Mouse (Mus musculus): ENCODE data around the gene Prcc. TPM values are rescaled to one million over a fixed set of nuclear protein-coding genes. Genes with fewer than 3 reads are reported as not detected.
"Not testable (repeated sequence)": the region's sequence is repeated elsewhere in the genome, so short reads cannot be mapped to it uniquely, and the experiment has no call there.

Prcc gene
- polyA plus RNA-seq, 1 experiment: 34.8 TPM

- no peak for TF ChIP-seq POLR2A (IDR thresholded peaks at IDR 0.05; ENCODE audit: borderline replicate concordance, low read depth, low read length)
- TF ChIP-seq CTCF (IDR thresholded peaks at IDR 0.05; ENCODE audit: low read depth, low read length): no peak
- Histone ChIP-seq H3K4me1 (ENCODE audit: control insufficient read depth, insufficient read depth, low read length) (0 out of 2 replicates have a peak, but pooled peaks cover 2% of the 10 kb centered on the region), H3K27ac (ENCODE audit: insufficient read depth, low read depth, low read length) (no peak overlapping the region), H3K4me3 (ENCODE audit: insufficient read depth, low read length) (no peak overlapping the region)
These were observed 56.4 kb downstream of the Prcc start for GRCm38 (mm10) chr3:87829025-87829424.

DNA sequence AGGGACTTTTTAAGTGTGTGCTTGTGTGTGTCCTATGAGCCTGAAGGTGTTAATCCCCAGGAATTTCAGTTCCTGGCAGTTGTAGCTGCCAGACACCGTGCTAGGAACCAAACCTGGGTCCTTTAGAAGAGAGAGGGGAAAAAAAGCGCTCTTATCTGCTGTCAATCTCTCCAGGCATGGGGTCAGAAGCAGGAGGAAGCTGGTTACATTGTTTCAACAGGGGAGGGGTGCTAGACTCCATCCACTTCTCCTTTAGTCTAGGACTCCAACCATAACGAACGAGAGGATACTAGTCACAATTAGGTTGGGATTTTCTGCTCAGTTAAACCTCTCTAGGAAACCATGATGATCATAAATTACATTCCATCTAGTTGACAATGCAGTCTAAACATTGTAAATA, 57.0 kb downstream of the Prcc start:
- TF ChIP-seq POLR2A (IDR thresholded peaks at IDR 0.05; ENCODE audit: borderline replicate concordance, low read depth, low read length): no peak
- no peak for TF ChIP-seq CTCF (IDR thresholded peaks at IDR 0.05; ENCODE audit: low read depth, low read length)

DNA sequence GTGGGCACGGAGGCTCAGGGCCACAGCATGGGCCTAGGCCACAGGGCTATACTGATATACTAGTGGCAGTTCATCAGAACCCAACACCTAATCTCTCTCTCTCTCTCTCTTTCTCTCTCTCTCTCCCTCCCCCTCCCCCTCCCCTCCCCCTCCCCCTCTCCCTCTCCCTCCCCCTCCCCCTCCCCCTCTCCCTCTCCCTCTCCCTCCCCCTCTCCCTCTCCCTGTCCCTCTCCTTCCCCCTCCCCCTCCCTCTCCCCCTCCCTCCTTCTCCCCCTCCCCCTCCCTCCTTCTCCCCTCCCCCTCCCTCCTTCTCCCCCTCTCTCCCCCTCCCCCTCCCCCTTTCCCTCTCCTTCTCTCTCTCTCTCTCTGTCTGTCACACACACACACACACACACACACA, 61.2 kb downstream of the Prcc start, which contains the start of gene Pear1:
Pear1 (minus strand) TSS at position 101 of the 400 bp plus-strand sequence.
- H3K27ac ChIP-seq (ENCODE audit: insufficient read depth, low read depth, low read length); H3K4me1 ChIP-seq (ENCODE audit: control insufficient read depth, insufficient read depth, low read length); H3K4me3 ChIP-seq (ENCODE audit: insufficient read depth, low read length): not testable (repeated sequence)

More for the DNA sequence above, 57.0 kb downstream of the Prcc start:
- Histone ChIP-seq H3K4me3 (ENCODE audit: insufficient read depth, low read length) (no peak overlapping the region), H3K4me1 (ENCODE audit: control insufficient read depth, insufficient read depth, low read length) (0 out of 2 replicates have a peak, but pooled peaks cover 2% of the 10 kb centered on the region), H3K27ac (ENCODE audit: insufficient read depth, low read depth, low read length) (no peak overlapping the region)

GRCm38 (mm10) chr3:87818226-87818625, 67.2 kb downstream of the Prcc start:
- Histone ChIP-seq H3K4me1 (ENCODE audit: control insufficient read depth, insufficient read depth, low read length) (no peaks in the 10 kb centered on the region), H3K27ac (ENCODE audit: insufficient read depth, low read depth, low read length) (no peak overlapping the region), H3K4me3 (ENCODE audit: insufficient read depth, low read length) (no peak overlapping the region)
- TF ChIP-seq POLR2A (IDR thresholded peaks at IDR 0.05; ENCODE audit: borderline replicate concordance, low read depth, low read length) (no peak), CTCF (IDR thresholded peaks at IDR 0.05; ENCODE audit: low read depth, low read length) (no peak)

GRCm38 (mm10) chr3:87816646-87817093, 68.7 kb downstream of the Prcc start:
- H3K27ac ChIP-seq (ENCODE audit: insufficient read depth, low read depth, low read length): no peak overlapping the region
- no peaks in the 10 kb centered on the region for H3K4me1 ChIP-seq (ENCODE audit: control insufficient read depth, insufficient read depth, low read length)
- no peak overlapping the region for H3K4me3 ChIP-seq (ENCODE audit: insufficient read depth, low read length)
- TF ChIP-seq POLR2A (IDR thresholded peaks at IDR 0.05; ENCODE audit: borderline replicate concordance, low read depth, low read length) (no peak), CTCF (IDR thresholded peaks at IDR 0.05; ENCODE audit: low read depth, low read length) (peak; percentile 75)

DNA sequence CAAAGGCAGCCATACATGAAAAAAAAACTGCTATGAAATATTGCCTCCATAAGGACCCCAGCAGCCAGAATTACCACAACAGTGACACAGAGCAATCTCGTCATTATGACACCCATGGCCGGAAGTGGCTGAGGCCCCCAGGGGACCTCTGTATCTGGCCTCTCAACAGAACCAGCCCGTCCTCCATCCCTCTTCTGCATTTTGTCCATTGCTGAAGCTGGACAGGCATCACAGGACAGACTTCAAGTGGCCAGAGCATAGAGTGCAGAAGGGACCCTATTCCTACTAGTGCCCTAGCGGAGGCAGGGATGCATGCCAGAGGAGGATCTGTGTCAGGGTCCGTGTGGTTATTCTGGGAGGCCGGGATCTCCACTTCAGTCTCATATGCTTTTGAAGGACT, 69.2 kb downstream of the Prcc start:
- TF ChIP-seq POLR2A (IDR thresholded peaks at IDR 0.05; ENCODE audit: borderline replicate concordance, low read depth, low read length): no peak
- TF ChIP-seq CTCF (IDR thresholded peaks at IDR 0.05; ENCODE audit: low read depth, low read length): no peak
- no peaks in the 10 kb centered on the region for H3K4me1 ChIP-seq (ENCODE audit: control insufficient read depth, insufficient read depth, low read length)
- no peak overlapping the region for H3K27ac ChIP-seq (ENCODE audit: insufficient read depth, low read depth, low read length)
- no peak overlapping the region for H3K4me3 ChIP-seq (ENCODE audit: insufficient read depth, low read length)

GRCm38 (mm10) chr3:87812873-87813272, 72.5 kb downstream of the Prcc start:
- no peak for TF ChIP-seq CTCF (IDR thresholded peaks at IDR 0.05; ENCODE audit: low read depth, low read length)
- no peak for TF ChIP-seq POLR2A (IDR thresholded peaks at IDR 0.05; ENCODE audit: borderline replicate concordance, low read depth, low read length)
- no peaks in the 10 kb centered on the region for H3K4me1 ChIP-seq (ENCODE audit: control insufficient read depth, insufficient read depth, low read length)
- no peak overlapping the region for H3K4me3 ChIP-seq (ENCODE audit: insufficient read depth, low read length)
- H3K27ac ChIP-seq (ENCODE audit: insufficient read depth, low read depth, low read length): no peak overlapping the region

- TF ChIP-seq CTCF (IDR thresholded peaks at IDR 0.05; ENCODE audit: low read depth, low read length): no peak
- no peak for TF ChIP-seq POLR2A (IDR thresholded peaks at IDR 0.05; ENCODE audit: borderline replicate concordance, low read depth, low read length)
These were observed 73.0 kb downstream of the Prcc start for GRCm38 (mm10) chr3:87812413-87812812.

DNA sequence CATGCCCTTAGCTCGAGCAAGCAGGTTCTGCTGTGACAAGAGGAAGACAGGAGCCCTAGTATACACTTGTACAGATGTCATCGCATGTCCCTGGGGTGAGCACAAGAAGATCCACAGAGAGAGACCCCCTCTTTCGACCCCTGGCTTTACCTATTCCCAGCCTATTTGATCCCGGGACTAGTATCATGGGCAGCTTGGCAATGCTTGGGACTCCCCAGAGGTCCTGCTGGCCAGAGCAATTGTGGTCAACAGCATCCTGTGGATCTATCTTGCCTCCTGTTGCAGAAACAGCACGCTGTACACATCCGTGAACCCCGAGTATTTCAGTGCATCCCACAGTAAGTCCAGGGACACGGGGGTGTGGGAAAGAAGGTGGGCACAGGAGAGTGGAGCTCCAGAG, 74.1 kb downstream of the Prcc start:
- TF ChIP-seq POLR2A (IDR thresholded peaks at IDR 0.05; ENCODE audit: borderline replicate concordance, low read depth, low read length) (no peak), CTCF (IDR thresholded peaks at IDR 0.05; ENCODE audit: low read depth, low read length) (no peak)

More at GRCm38 (mm10) chr3:87812413-87812812, 73.0 kb downstream of the Prcc start:
- Histone ChIP-seq H3K4me1 (ENCODE audit: control insufficient read depth, insufficient read depth, low read length) (no peaks in the 10 kb centered on the region), H3K4me3 (ENCODE audit: insufficient read depth, low read length) (no peak overlapping the region), H3K27ac (ENCODE audit: insufficient read depth, low read depth, low read length) (no peak overlapping the region)

DNA sequence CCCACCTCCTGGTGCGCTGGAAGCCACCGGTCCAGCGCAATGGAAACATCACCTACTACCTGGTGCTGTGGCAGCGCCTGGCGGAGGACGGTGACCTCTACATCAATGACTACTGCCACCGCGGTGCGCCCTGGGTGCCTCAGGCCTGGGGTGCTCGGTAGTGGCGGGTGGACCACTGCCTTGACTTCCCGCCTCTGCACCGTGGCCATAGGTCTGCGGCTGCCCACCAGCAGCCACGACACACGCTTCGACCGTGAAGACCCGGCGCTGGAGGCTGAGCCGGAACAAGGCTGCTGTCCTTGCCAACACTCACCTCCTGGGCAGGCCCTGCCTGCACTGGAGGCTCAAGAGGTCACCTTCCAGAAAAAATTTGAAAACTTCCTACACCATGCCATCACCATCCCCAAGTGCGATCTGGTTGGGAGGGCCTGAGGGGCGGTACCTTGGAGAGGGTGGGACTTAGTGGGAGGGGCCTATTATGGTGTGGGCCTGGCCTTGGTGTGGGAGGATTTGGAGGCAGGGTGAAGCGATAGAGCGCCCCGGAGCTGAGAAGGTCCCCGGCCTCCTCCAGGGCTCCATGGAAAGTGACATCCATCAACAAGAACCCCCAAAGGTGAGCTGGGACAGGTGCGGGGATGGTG, 76.0 kb downstream of the Prcc start:
- TF ChIP-seq CTCF (IDR thresholded peaks at IDR 0.05; ENCODE audit: low read depth, low read length): no peak
- no peak for TF ChIP-seq POLR2A (IDR thresholded peaks at IDR 0.05; ENCODE audit: borderline replicate concordance, low read depth, low read length)
- no peak overlapping the region for H3K4me3 ChIP-seq (ENCODE audit: insufficient read depth, low read length)
- H3K4me1 ChIP-seq (ENCODE audit: control insufficient read depth, insufficient read depth, low read length): no peaks in the 10 kb centered on the region
- H3K27ac ChIP-seq (ENCODE audit: insufficient read depth, low read depth, low read length): no peak overlapping the region

More for the DNA sequence above, 74.1 kb downstream of the Prcc start:
- no peak overlapping the region for H3K27ac ChIP-seq (ENCODE audit: insufficient read depth, low read depth, low read length)
- no peaks in the 10 kb centered on the region for H3K4me1 ChIP-seq (ENCODE audit: control insufficient read depth, insufficient read depth, low read length)
- no peak overlapping the region for H3K4me3 ChIP-seq (ENCODE audit: insufficient read depth, low read length)

Other genes with a start within 250 kb of the Prcc start
- not detected in 2 replicates for gene Lrrc71, start 137.0 kb downstream of the Prcc start, polyA plus RNA-seq (2012; ENCODE audit: insufficient read depth, insufficient read length, missing spikeins)
- not detected in 2 replicates for gene Ntrk1, start 90.4 kb downstream of the Prcc start, polyA plus RNA-seq (2012; ENCODE audit: insufficient read depth, insufficient read length, missing spikeins)
- not detected in 2 replicates for gene Insrr, start 88.7 kb downstream of the Prcc start, polyA plus RNA-seq (2012; ENCODE audit: insufficient read depth, insufficient read length, missing spikeins)
- gene Pear1, start 61.3 kb downstream of the Prcc start, polyA plus RNA-seq (2012; ENCODE audit: insufficient read depth, insufficient read length, missing spikeins): not detected in 2 replicates
- not detected in 2 replicates for gene Sh2d2a, start 38.9 kb downstream of the Prcc start, polyA plus RNA-seq (2012; ENCODE audit: insufficient read depth, insufficient read length, missing spikeins)
- 170 and 180 TPM in 2 replicates for gene Hdgf, start 20.7 kb upstream of the Prcc start, polyA plus RNA-seq (2012; ENCODE audit: insufficient read depth, insufficient read length, missing spikeins)
- gene Mrpl24, start 33.9 kb upstream of the Prcc start, polyA plus RNA-seq (2012; ENCODE audit: insufficient read depth, insufficient read length, missing spikeins): 139 and 147 TPM in 2 replicates
- gene Isg20l2, start 44.7 kb upstream of the Prcc start, polyA plus RNA-seq (2012; ENCODE audit: insufficient read depth, insufficient read length, missing spikeins): 22.0 and 22.3 TPM in 2 replicates
- 17.8 and 23.3 TPM in 2 replicates for gene Rrnad1, start 45.1 kb upstream of the Prcc start, polyA plus RNA-seq (2012; ENCODE audit: insufficient read depth, insufficient read length, missing spikeins)
- not detected in 2 replicates for gene Crabp2, start 63.1 kb upstream of the Prcc start, polyA plus RNA-seq (2012; ENCODE audit: insufficient read depth, insufficient read length, missing spikeins)
- gene Nes, start 85.5 kb upstream of the Prcc start, polyA plus RNA-seq (2012; ENCODE audit: insufficient read depth, insufficient read length, missing spikeins): 1.4 and 1.7 TPM in 2 replicates
- not detected in 2 replicates for gene Bcan, start 114.6 kb upstream of the Prcc start, polyA plus RNA-seq (2012; ENCODE audit: insufficient read depth, insufficient read length, missing spikeins)
- not detected in 2 replicates for gene Hapln2, start 142.0 kb upstream of the Prcc start, polyA plus RNA-seq (2012; ENCODE audit: insufficient read depth, insufficient read length, missing spikeins)
- 7.9 and 8.4 TPM in 2 replicates for gene Gpatch4, start 157.5 kb upstream of the Prcc start, polyA plus RNA-seq (2012; ENCODE audit: insufficient read depth, insufficient read length, missing spikeins)
- gene Naxe, start 172.9 kb upstream of the Prcc start, polyA plus RNA-seq (2012; ENCODE audit: insufficient read depth, insufficient read length, missing spikeins): 76.1 and 83.0 TPM in 2 replicates
- not detected in 2 replicates for gene Ttc24, start 192.7 kb upstream of the Prcc start, polyA plus RNA-seq (2012; ENCODE audit: insufficient read depth, insufficient read length, missing spikeins)
- gene Iqgap3, start 196.4 kb upstream of the Prcc start, polyA plus RNA-seq (2012; ENCODE audit: insufficient read depth, insufficient read length, missing spikeins): 20.5 and 25.7 TPM in 2 replicates